Mouse (Mus musculus) CH12.LX (cell line): ENCODE measurements around the gene Ifrd2. TPM values are rescaled to one million over a fixed set of nuclear protein-coding genes. Genes with fewer than 3 reads are reported as not detected.

ENCODE experiments used
- DNase-seq: peaks from one replicate; pipeline ENCODE4 v3.0.0-alpha.2; 2013; ENCODE audit errors: extremely low read depth
- H3K27ac ChIP-seq: 2 replicates; pipeline ENCODE4 v1.5.1; 2012; ENCODE audit warnings: low read depth, mild to moderate bottlenecking, control low read depth, moderate library complexity; ENCODE audit not compliant: insufficient read depth
- H3K27me3 ChIP-seq: replicated peaks from 2 replicates; pipeline ENCODE3; 2012; ENCODE audit warnings: inconsistent platforms
- H3K36me3 ChIP-seq, 2 experiments: replicated peaks in 1 of 2; 2 replicates each; pipeline versions ENCODE3 to v1.6.1; 2012; ENCODE audit warnings: inconsistent platforms in 1 of 2, low read length in 1 of 2, mild to moderate bottlenecking in 1 of 2, mixed read lengths in 1 of 2, moderate library complexity in 1 of 2; ENCODE audit not compliant: control insufficient read depth in 1 of 2, insufficient read depth in 1 of 2
- H3K4me1 ChIP-seq, 2 experiments: 2 replicates each; pipeline ENCODE4 v1.6.1; 2012; ENCODE audit warnings: inconsistent platforms in 1 of 2, moderate library complexity in 1 of 2; ENCODE audit not compliant: insufficient read depth in 2 of 2, control insufficient read depth in 1 of 2
- H3K4me2 ChIP-seq: 2 replicates; pipeline ENCODE4 v1.6.1; 2012; ENCODE audit warnings: low read depth, mild to moderate bottlenecking, control low read depth; ENCODE audit not compliant: poor library complexity, insufficient read depth, severe bottlenecking
- H3K4me3 ChIP-seq, 3 experiments: fragments of 150-350 bp in 1 of 3; sonication (generic) in 1 of 3; replicated peaks in 1 of 3; 2 replicates each; pipeline versions ENCODE3 to v1.5.1; 2011 to 2012; ENCODE audit warnings: low read depth in 2 of 3, low read length in 2 of 3, mild to moderate bottlenecking in 2 of 3, moderate library complexity in 2 of 3, control low read depth in 1 of 3, improper control_type of control experiment in 1 of 3, inconsistent platforms in 1 of 3, mixed read lengths in 1 of 3; ENCODE audit not compliant: poor library complexity in 1 of 3
- H3K79me2 ChIP-seq: replicated peaks from 2 replicates; pipeline ENCODE4 v1.6.1; 2012; ENCODE audit warnings: mild to moderate bottlenecking, moderate library complexity; ENCODE audit not compliant: control insufficient read depth, poor library complexity, insufficient read depth, severe bottlenecking; ENCODE audit errors: extremely low read depth
- H3K9ac ChIP-seq: 2 replicates; pipeline ENCODE4 v1.6.1; 2012; ENCODE audit warnings: low read depth, mild to moderate bottlenecking, control low read depth, moderate library complexity; ENCODE audit not compliant: insufficient read depth
- H3K9me3 ChIP-seq: replicated peaks from 2 replicates; pipeline ENCODE3; 2012; ENCODE audit warnings: low read length, inconsistent platforms, mixed read lengths
- CHD1 ChIP-seq: IDR thresholded peaks from 2 replicates; pipeline ENCODE4 v1.6.1; 2012; ENCODE audit warnings: low read depth, low read length, improper control_type of control experiment, inconsistent platforms
- E2F4 ChIP-seq: IDR thresholded peaks from 2 replicates; pipeline ENCODE4 v1.6.1; 2011; ENCODE audit warnings: low read depth, low read length, improper control_type of control experiment; ENCODE audit not compliant: insufficient replicate concordance
- ETS1 ChIP-seq: conservative IDR thresholded peaks from 2 replicates; pipeline ENCODE4 v1.6.1; 2012; ENCODE audit warnings: low read depth, mild to moderate bottlenecking, inconsistent platforms, low read length, improper control_type of control experiment, moderate library complexity
- HCFC1 ChIP-seq: IDR thresholded peaks from 2 replicates; pipeline ENCODE4 v1.6.1; 2012; ENCODE audit warnings: low read depth, mild to moderate bottlenecking, inconsistent platforms, low read length, improper control_type of control experiment
- IRF4 ChIP-seq: IDR thresholded peaks from 2 replicates; pipeline ENCODE4 v1.6.1; 2014; ENCODE audit warnings: low read depth, mild to moderate bottlenecking, inconsistent platforms, low read length, improper control_type of control experiment
- JUND ChIP-seq: conservative IDR thresholded peaks from 2 replicates; pipeline ENCODE4 v1.6.1; 2011; ENCODE audit warnings: low read depth, low read length, improper control_type of control experiment
- MAFK ChIP-seq: IDR thresholded peaks from 2 replicates; pipeline ENCODE4 v1.6.1; 2011; ENCODE audit warnings: low read length, improper control_type of control experiment; ENCODE audit not compliant: insufficient replicate concordance
- MAZ ChIP-seq: IDR thresholded peaks from 2 replicates; pipeline ENCODE4 v1.6.1; 2012; ENCODE audit warnings: low read depth, mild to moderate bottlenecking, inconsistent platforms, low read length, improper control_type of control experiment, moderate library complexity
- MYC ChIP-seq: IDR thresholded peaks from 2 replicates; pipeline ENCODE4 v1.6.1; 2011; ENCODE audit warnings: low read depth, mild to moderate bottlenecking, improper control_type of control experiment, low read length
- PAX5 ChIP-seq: IDR thresholded peaks from 2 replicates; pipeline ENCODE4 v1.6.1; 2012; ENCODE audit warnings: low read length, inconsistent platforms, mixed read lengths
- POLR2A ChIP-seq: IDR thresholded peaks from 2 replicates; pipeline ENCODE4 v1.6.1; 2011; ENCODE audit warnings: low read depth, mild to moderate bottlenecking, improper control_type of control experiment, low read length
- POLR2AphosphoS2 ChIP-seq: IDR thresholded peaks from 2 replicates; pipeline ENCODE4 v1.6.1; 2011; ENCODE audit warnings: low read depth, low read length, improper control_type of control experiment
- RAD21 ChIP-seq: IDR thresholded peaks from 2 replicates; pipeline ENCODE4 v1.6.1; 2011; ENCODE audit warnings: low read depth, mild to moderate bottlenecking, low read length, improper control_type of control experiment, moderate library complexity
- TBP ChIP-seq: conservative IDR thresholded peaks from 2 replicates; pipeline ENCODE4 v1.6.1; 2011; ENCODE audit warnings: low read depth, low read length, improper control_type of control experiment
- TCF12 ChIP-seq: IDR thresholded peaks from 2 replicates; pipeline ENCODE4 v1.6.1; 2014; ENCODE audit warnings: low read depth, mild to moderate bottlenecking, inconsistent platforms, low read length, improper control_type of control experiment
- UBTF ChIP-seq: IDR thresholded peaks from 2 replicates; pipeline ENCODE4 v1.6.1; 2012; ENCODE audit warnings: low read depth, mild to moderate bottlenecking, inconsistent platforms, low read length, improper control_type of control experiment, moderate library complexity
- USF2 ChIP-seq: conservative IDR thresholded peaks from 2 replicates; pipeline ENCODE4 v1.6.1; 2011; ENCODE audit warnings: low read depth, low read length, improper control_type of control experiment
- ZC3H11A ChIP-seq: IDR thresholded peaks from 2 replicates; pipeline ENCODE4 v1.6.1; 2012; ENCODE audit warnings: low read depth, mild to moderate bottlenecking, inconsistent platforms, low read length, improper control_type of control experiment
- dilution Hi-C: fragments of 300-500 bp; cut with MboI; formaldehyde crosslinking; loops from 2 replicates; pipeline ENCODE4 v1.14.3; 2020; ENCODE audit warnings: low sequenced_read_pairs; ENCODE audit not compliant: extremely low pct_unique_long_range_greater_than_20kb, extremely low pct_ligation_motif_present
- in situ Hi-C: fragments of 300-500 bp; cut with MboI; formaldehyde crosslinking; loops from 3 replicates; pipeline ENCODE4 v1.14.3; 2019; ENCODE audit warnings: low sequenced_read_pairs, low pct_ligation_motif_present, low pct_unique_long_range_greater_than_20kb, mixed read lengths
- polyA plus RNA-seq: library from polyadenylated mRNA; unstranded; fragments of >175 nt; gene quantifications from 2 replicates; pipeline ENCODE4 v1.2.1, GENCODE M21; 2012; ENCODE audit warnings: low read depth; ENCODE audit not compliant: insufficient read length
- total RNA-seq, 2 experiments: library from RNA; depleted of rRNA; stranded (reverse); fragments of 300-350 nt in 1 of 2; fragments of >200 nt in 1 of 2; gene quantifications; 2 replicates each; pipeline ENCODE4 v1.2.3; 2012 to 2014

Gene Ifrd2
- total and polyA plus RNA-seq, 3 experiments, result 62.8 to 143 (median 91.3) TPM

DNA sequence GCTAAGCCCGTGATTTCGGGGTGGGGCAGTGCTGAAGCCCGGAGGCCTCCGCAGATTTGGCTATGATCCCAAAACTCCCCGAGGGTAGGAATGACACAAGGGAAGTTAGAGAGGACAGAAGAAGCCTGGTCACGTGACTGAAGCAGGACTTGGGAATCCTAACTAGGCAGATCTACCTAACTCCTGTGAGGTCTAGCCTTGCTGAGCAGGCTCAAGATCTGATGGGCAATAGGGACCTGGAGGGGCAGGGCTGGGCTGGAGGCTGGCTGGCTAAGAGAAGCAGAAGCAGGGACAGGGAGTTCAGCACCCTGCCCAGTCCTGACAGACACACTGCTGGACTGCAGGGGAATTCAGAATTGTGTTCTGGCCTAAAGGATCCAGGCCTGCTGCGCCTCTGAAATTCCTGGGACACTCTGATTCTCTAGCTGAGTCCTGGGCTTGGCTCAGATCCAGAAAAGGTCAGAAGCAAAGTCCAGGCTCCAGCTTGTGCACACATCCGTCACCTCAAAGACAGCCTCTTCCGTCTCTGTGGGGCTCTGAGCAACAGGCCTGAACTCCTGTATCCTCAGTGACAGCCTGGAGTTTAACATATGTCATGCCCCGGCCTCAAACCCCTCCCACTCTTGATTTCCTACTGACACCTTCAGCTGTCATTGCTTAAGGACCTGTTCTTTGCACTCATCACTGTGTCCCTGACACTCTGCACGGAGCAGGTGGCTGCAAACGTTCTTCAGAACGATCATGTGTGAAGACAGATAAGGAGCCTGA, 31.5 kb downstream of the Ifrd2 start:
- no peak overlapping the region for H3K4me2 ChIP-seq
- in situ Hi-C loops, result no loop called here
- no peak for DNase-seq
- peaks cover 14% of the 10 kb centered on the region for H3K79me2 ChIP-seq
- H3K4me1 ChIP-seq, result peaks cover 0 to 3% of the 10 kb centered on the region in 2 experiments; a peak in 2 of 4 replicates
- dilution Hi-C loops, result no loop called here
- no peak overlapping the region for H3K9ac ChIP-seq
- no peak overlapping the region for H3K4me3 ChIP-seq
- H3K36me3 ChIP-seq, result peaks cover 63 to 90% of the 10 kb centered on the region in 2 experiments
- no peaks in the 10 kb centered on the region for H3K27me3 ChIP-seq
- H3K27ac ChIP-seq, result no peak overlapping the region
- no peak for TF ChIP-seq E2F4
- TF ChIP-seq TBP, result no peak
- no peak for TF ChIP-seq POLR2A
- TF ChIP-seq UBTF, result no peak
- no peak for TF ChIP-seq ZC3H11A
- TF ChIP-seq TCF12, result no peak
- TF ChIP-seq ETS1, result no peak
- TF ChIP-seq MAFK, result no peak
- TF ChIP-seq RAD21, result no peak
- TF ChIP-seq MAZ, result no peak
- no peak for TF ChIP-seq JUND
- no peak for TF ChIP-seq IRF4
- no peak for TF ChIP-seq HCFC1
- no peak for TF ChIP-seq POLR2AphosphoS2
- no peak for TF ChIP-seq USF2
- TF ChIP-seq MYC, result no peak
- no peaks in the 10 kb centered on the region for H3K9me3 ChIP-seq

DNA sequence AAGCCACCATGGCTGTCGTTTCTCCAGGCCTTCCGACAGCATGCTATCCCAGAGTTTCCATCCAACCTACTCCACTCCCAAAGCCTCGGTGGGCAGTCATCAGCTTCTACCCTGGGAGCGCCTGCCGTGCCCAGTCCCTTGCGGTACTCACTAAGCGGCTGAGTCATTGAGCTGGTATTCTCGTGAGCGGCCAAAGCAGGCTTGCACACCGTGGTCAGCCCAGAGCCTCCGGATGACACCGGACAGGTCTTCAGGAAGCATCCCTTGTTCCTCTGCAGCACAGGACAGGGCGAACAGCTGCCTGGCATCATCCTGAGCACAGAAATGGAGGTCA, 32.1 kb downstream of the Ifrd2 start:
- Histone ChIP-seq H3K36me3 (peaks cover 65 to 90% of the 10 kb centered on the region in 2 experiments), H3K4me3 (no peak overlapping the region), H3K27ac (no peak overlapping the region), H3K4me2 (no peak overlapping the region), H3K9me3 (no peaks in the 10 kb centered on the region), H3K27me3 (no peaks in the 10 kb centered on the region), H3K9ac (no peak overlapping the region), H3K4me1 (peaks cover 5 to 9% of the 10 kb centered on the region in 2 experiments), H3K79me2 (peaks cover 16% of the 10 kb centered on the region)
- dilution Hi-C loops (no loop called here), in situ Hi-C loops (no loop called here)
- DNase-seq, result no peak
- no peak for TF ChIP-seq PAX5
- TF ChIP-seq TBP, result no peak
- TF ChIP-seq CHD1, result no peak
